Mouse (Mus musculus) stomach, postnatal 0 days (tissue): ENCODE data around the gene Atp4b.

Source experiments
- CTCF ChIP-seq: IDR thresholded peaks from 2 replicates; pipeline ENCODE4 v1.5.1; 2016; ENCODE audit warnings: antibody characterized with exemption, low read depth, mild to moderate bottlenecking, moderate library complexity
- EP300 ChIP-seq: optimal IDR thresholded peaks from 2 replicates; pipeline ENCODE3; 2016; ENCODE audit warnings: antibody characterized with exemption

- TF ChIP-seq CTCF (no peak), EP300 (no peak)
Measured at GRCm38 (mm10) chr8:13338255-13338860, 58.3 kb downstream of the Atp4b start, which contains the start of gene Tfdp1.
